Mouse (Mus musculus): ENCODE data around the gene Adamtsl2. TPM values are rescaled to one million over a fixed set of nuclear protein-coding genes. Genes with fewer than 3 reads are reported as not detected.

The Adamtsl2 gene
- total and polyA plus RNA-seq, 3 experiments: 0.13 TPM; not detected in 2

DNA sequence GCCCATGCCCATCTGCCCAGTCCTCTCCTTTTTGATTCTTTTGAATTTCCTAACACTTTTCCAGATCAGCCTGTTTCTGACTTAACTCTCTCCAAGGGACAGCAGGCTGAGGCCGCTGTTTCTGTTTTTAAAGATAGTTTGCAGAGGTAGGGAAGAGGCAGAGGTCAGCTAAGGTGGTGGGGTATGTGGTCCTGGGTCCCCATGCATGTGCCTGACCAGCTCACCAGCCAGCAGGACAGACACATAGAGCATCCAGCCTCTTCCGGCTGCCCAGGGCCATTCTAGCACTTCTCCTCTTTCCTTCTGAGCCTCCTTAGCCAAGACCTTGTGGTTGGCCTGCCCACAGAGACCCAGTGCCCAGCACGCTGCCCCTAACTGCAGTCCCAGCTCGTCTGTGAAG, 20.9 kb upstream of the Adamtsl2 start:
- peaks cover 9% of the 10 kb centered on the region for H3K27me3 ChIP-seq (replicated peaks)
- in situ Hi-C loops (cut with MboI; ENCODE audit: low pct_ligation_motif_present, low pct_unique_long_range_greater_than_20kb, low sequenced_read_pairs) (no loop called here), dilution Hi-C loops (cut with MboI; ENCODE audit: extremely low pct_ligation_motif_present, extremely low pct_unique_long_range_greater_than_20kb, low sequenced_read_pairs) (no loop called here)

DNA sequence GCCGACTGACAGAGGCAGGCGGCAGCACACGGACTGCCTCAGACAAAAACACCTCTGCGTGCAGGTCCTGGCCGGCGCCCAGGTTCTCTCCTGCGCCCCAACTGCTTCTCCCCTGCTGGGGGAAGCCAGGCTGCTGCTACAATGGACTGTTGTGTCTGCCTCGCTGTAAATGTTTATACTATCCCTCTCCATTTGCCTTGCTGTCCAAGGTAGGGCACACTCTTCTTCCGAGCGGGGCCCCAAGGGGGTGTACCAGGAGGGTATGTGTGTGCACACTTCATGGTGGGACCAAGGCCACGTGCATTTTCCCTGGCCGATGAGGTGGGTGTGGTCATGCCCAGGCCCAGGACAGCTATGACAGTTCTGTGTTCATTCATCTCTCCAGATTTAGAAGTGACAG, 20.4 kb upstream of the Adamtsl2 start:
- Histone ChIP-seq H3K36me3 (replicated peaks in 1 of 2; ENCODE audit: control insufficient read depth in 1 of 2, insufficient read depth in 1 of 2, low read length in 1 of 2) (no peaks in the 10 kb centered on the region), H3K9ac (ENCODE audit: insufficient read depth, low read depth) (no peak overlapping the region), H3K4me1 (ENCODE audit: control insufficient read depth in 1 of 2, insufficient read depth in 2 of 2) (peaks cover 0 to 4% of the 10 kb centered on the region in 2 experiments; a peak in 1 of 4 replicates), H3K27ac (ENCODE audit: insufficient read depth, low read depth) (no peak overlapping the region), H3K79me2 (replicated peaks; ENCODE audit: control insufficient read depth, extremely low read depth, insufficient read depth, poor library complexity, severe bottlenecking) (no peaks in the 10 kb centered on the region), H3K4me3 (replicated peaks in 1 of 3; ENCODE audit: low read depth in 2 of 3, low read length in 2 of 3, poor library complexity in 1 of 3) (no peak overlapping the region), H3K27me3 (replicated peaks) (peaks cover 7% of the 10 kb centered on the region), H3K9me3 (replicated peaks; ENCODE audit: low read length) (no peaks in the 10 kb centered on the region), H3K4me2 (ENCODE audit: insufficient read depth, low read depth, poor library complexity, severe bottlenecking) (no peak overlapping the region)
- DNase-seq (ENCODE audit: extremely low read depth): no peak
- TF ChIP-seq SIN3A (IDR thresholded peaks at IDR 0.05; ENCODE audit: low read length) (no peak), CTCF (conservative IDR thresholded peaks at IDR 0.05 in 1 of 2, IDR thresholded peaks at IDR 0.05 in 1 of 2; ENCODE audit: low read depth in 2 of 2, low read length in 2 of 2) (no peak), NELFE (IDR thresholded peaks at IDR 0.05; ENCODE audit: low read depth, low read length) (no peak), GABPA (IDR thresholded peaks at IDR 0.05; ENCODE audit: insufficient replicate concordance, low read depth, low read length) (no peak), ZKSCAN1 (IDR thresholded peaks at IDR 0.05; ENCODE audit: borderline replicate concordance, low read depth, low read length) (no peak), RCOR1 (conservative IDR thresholded peaks at IDR 0.05; ENCODE audit: low read depth, low read length) (no peak), BHLHE40 (IDR thresholded peaks at IDR 0.05; ENCODE audit: low read depth, low read length) (no peak), KAT2A (IDR thresholded peaks at IDR 0.05; ENCODE audit: insufficient replicate concordance, low read length) (no peak), IRF4 (IDR thresholded peaks at IDR 0.05; ENCODE audit: low read depth, low read length) (no peak), NRF1 (IDR thresholded peaks at IDR 0.05; ENCODE audit: low read depth, low read length) (no peak), SMC3 (IDR thresholded peaks at IDR 0.05; ENCODE audit: low read depth, low read length) (no peak)
- in situ Hi-C loops (cut with MboI; ENCODE audit: low pct_ligation_motif_present, low pct_unique_long_range_greater_than_20kb, low sequenced_read_pairs) (no loop called here), dilution Hi-C loops (cut with MboI; ENCODE audit: extremely low pct_ligation_motif_present, extremely low pct_unique_long_range_greater_than_20kb, low sequenced_read_pairs) (no loop called here)

More for the DNA sequence above, 20.9 kb upstream of the Adamtsl2 start:
- no peak for DNase-seq (ENCODE audit: extremely low read depth)
- no peak overlapping the region for H3K9ac ChIP-seq (ENCODE audit: insufficient read depth, low read depth)
- TF ChIP-seq KAT2A (IDR thresholded peaks at IDR 0.05; ENCODE audit: insufficient replicate concordance, low read length) (no peak), BHLHE40 (IDR thresholded peaks at IDR 0.05; ENCODE audit: low read depth, low read length) (no peak), RCOR1 (conservative IDR thresholded peaks at IDR 0.05; ENCODE audit: low read depth, low read length) (no peak), USF1 (IDR thresholded peaks at IDR 0.05; ENCODE audit: low read depth, low read length) (no peak), MAZ (IDR thresholded peaks at IDR 0.05; ENCODE audit: low read depth, low read length) (no peak), ZKSCAN1 (IDR thresholded peaks at IDR 0.05; ENCODE audit: borderline replicate concordance, low read depth, low read length) (no peak), JUND (conservative IDR thresholded peaks at IDR 0.05; ENCODE audit: low read depth, low read length) (no peak), ZNF384 (IDR thresholded peaks at IDR 0.05; ENCODE audit: low read depth, low read length) (no peak), E2F4 (IDR thresholded peaks at IDR 0.05; ENCODE audit: insufficient replicate concordance, low read depth, low read length) (no peak), POLR2A (IDR thresholded peaks at IDR 0.05; ENCODE audit: low read depth, low read length) (no peak), EP300 (IDR thresholded peaks at IDR 0.05; ENCODE audit: low read length) (no peak), NELFE (IDR thresholded peaks at IDR 0.05; ENCODE audit: low read depth, low read length) (no peak), MEF2A (IDR thresholded peaks at IDR 0.05; ENCODE audit: borderline replicate concordance, low read depth, low read length) (no peak), ZC3H11A (IDR thresholded peaks at IDR 0.05; ENCODE audit: low read depth, low read length) (no peak), IRF4 (IDR thresholded peaks at IDR 0.05; ENCODE audit: low read depth, low read length) (no peak), UBTF (IDR thresholded peaks at IDR 0.05; ENCODE audit: low read depth, low read length) (no peak), SIN3A (IDR thresholded peaks at IDR 0.05; ENCODE audit: low read length) (no peak), MXI1 (IDR thresholded peaks at IDR 0.05; ENCODE audit: low read depth, low read length) (no peak), ZMIZ1 (IDR thresholded peaks at IDR 0.05; ENCODE audit: low read depth, low read length) (no peak), MYC (IDR thresholded peaks at IDR 0.05; ENCODE audit: low read depth, low read length) (no peak)
- H3K4me2 ChIP-seq (ENCODE audit: insufficient read depth, low read depth, poor library complexity, severe bottlenecking): no peak overlapping the region
- peaks cover 0 to 4% of the 10 kb centered on the region in 2 experiments; a peak in 1 of 4 replicates for H3K4me1 ChIP-seq (ENCODE audit: control insufficient read depth in 1 of 2, insufficient read depth in 2 of 2)
- H3K4me3 ChIP-seq (replicated peaks in 1 of 3; ENCODE audit: low read depth in 2 of 3, low read length in 2 of 3, poor library complexity in 1 of 3): no peak overlapping the region
- H3K36me3 ChIP-seq (replicated peaks in 1 of 2; ENCODE audit: control insufficient read depth in 1 of 2, insufficient read depth in 1 of 2, low read length in 1 of 2): no peaks in the 10 kb centered on the region
- H3K9me3 ChIP-seq (replicated peaks; ENCODE audit: low read length): no peaks in the 10 kb centered on the region
- no peak overlapping the region for H3K27ac ChIP-seq (ENCODE audit: insufficient read depth, low read depth)
- no peaks in the 10 kb centered on the region for H3K79me2 ChIP-seq (replicated peaks; ENCODE audit: control insufficient read depth, extremely low read depth, insufficient read depth, poor library complexity, severe bottlenecking)

All from CH12.LX (cell line).